Mouse (Mus musculus) central nervous system, embryonic 11.5 days (tissue): ENCODE measurements around the gene Rbm18. TPM values are rescaled to one million over a fixed set of nuclear protein-coding genes. Genes with fewer than 3 reads are reported as not detected.

Experiments used
- polyA plus RNA-seq: library from polyadenylated mRNA; depleted of rRNA; stranded (reverse); fragments of >200 nt; gene quantifications from 2 replicates; pipeline ENCODE4 v1.2.3, GENCODE M21; 2012; rRNA removed

Gene Rbm18
- 45.1 and 66.6 TPM in 2 replicates for polyA plus RNA-seq

GRCm38 (mm10) chr2:36136300-36136941 lies at the start of gene Rbm18, which contains the start of gene Mrrf:
Gene Rbm18 (minus strand): TSS chr2:36136773.
Gene Mrrf (plus strand): TSS chr2:36136389.

GRCm38 (mm10) chr2:36104956-36105741 lies 31.4 kb downstream of the Rbm18 start, which contains the start of gene Lhx6:
Gene Lhx6 (minus strand): TSS chr2:36105408.

Other genes with a start within 250 kb of the Rbm18 start
- gene Ttll11, start 156.9 kb downstream of the Rbm18 start, polyA plus RNA-seq = 2.7 and 11.5 TPM in 2 replicates
- 90.1 and 119 TPM in 2 replicates for gene Ndufa8, start 87.4 kb downstream of the Rbm18 start, polyA plus RNA-seq
- gene Morn5, start 87.3 kb downstream of the Rbm18 start, polyA plus RNA-seq = 0.37 and 1.0 TPM in 2 replicates
- 2.3 and 5.2 TPM in 2 replicates for gene Lhx6, start 31.4 kb downstream of the Rbm18 start, polyA plus RNA-seq
- gene Mrrf, start 384 bp downstream of the Rbm18 start, polyA plus RNA-seq = 13.9 and 30.4 TPM in 2 replicates
- 4.7 and 5.6 TPM in 2 replicates for gene Ptgs1, start 93.7 kb upstream of the Rbm18 start, polyA plus RNA-seq
- gene Olfr338, start 236.7 kb upstream of the Rbm18 start, polyA plus RNA-seq = not detected in 2 replicates